Mouse (Mus musculus) frontal cortex, adult 2 months (tissue): Measurements from ENCODE around the gene Fam181a. TPM values are rescaled to one million over a fixed set of nuclear protein-coding genes. Genes with fewer than 3 reads are reported as not detected.

Source experiments
- DNase-seq, 2 experiments: peaks; one replicate each; pipeline ENCODE4 v3.0.0; 2022; ENCODE audit warnings: low spot score in 1 of 2; ENCODE audit errors: extremely low spot score in 1 of 2
- polyA plus RNA-seq: library from polyadenylated mRNA; depleted of rRNA; stranded (reverse); fragments of >200 nt; gene quantifications from 2 replicates; pipeline ENCODE4 v1.2.3, GENCODE M21; 2012; rRNA removed

Fam181a gene
- 4.6 and 7.1 TPM in 2 replicates for polyA plus RNA-seq

- DNase-seq = no peak
Measured at GRCm38 (mm10) chr12:103310744-103311267, at the start of gene Fam181a. Fam181a (plus strand) TSS chr12:103310975.

GRCm38 (mm10) chr12:103262017-103262865, 48.5 kb upstream of the Fam181a start:
- DNase-seq = no peak

- no peak for DNase-seq
Measured at GRCm38 (mm10) chr12:103266605-103267004, 44.2 kb upstream of the Fam181a start.

GRCm38 (mm10) chr12:103272176-103272575, 38.6 kb upstream of the Fam181a start:
- DNase-seq = peak in 1 of 2 experiments; percentile 46

GRCm38 (mm10) chr12:103273051-103273450, 37.7 kb upstream of the Fam181a start:
- DNase-seq = peak in 1 of 2 experiments; percentile 28

- no peak for DNase-seq
Measured at GRCm38 (mm10) chr12:103273732-103274131, 37.0 kb upstream of the Fam181a start.

- DNase-seq = peak; percentile 31 to 61
Measured at GRCm38 (mm10) chr12:103276422-103276821, 34.4 kb upstream of the Fam181a start.

- DNase-seq = no peak
Measured at GRCm38 (mm10) chr12:103281491-103281890, 29.3 kb upstream of the Fam181a start.

GRCm38 (mm10) chr12:103281912-103282311, 28.9 kb upstream of the Fam181a start:
- no peak for DNase-seq

GRCm38 (mm10) chr12:103282936-103283335, 27.8 kb upstream of the Fam181a start:
- no peak for DNase-seq

- DNase-seq = no peak
Measured at GRCm38 (mm10) chr12:103283411-103283810, 27.4 kb upstream of the Fam181a start.

- DNase-seq = no peak
Measured at GRCm38 (mm10) chr12:103287276-103287675, 23.5 kb upstream of the Fam181a start.

- no peak for DNase-seq
Measured at GRCm38 (mm10) chr12:103292366-103292765, 18.4 kb upstream of the Fam181a start.

- no peak for DNase-seq
Measured at GRCm38 (mm10) chr12:103296292-103296691, 14.5 kb upstream of the Fam181a start.

GRCm38 (mm10) chr12:103300493-103300892, 10.3 kb upstream of the Fam181a start:
- DNase-seq = no peak

- DNase-seq = peak in 1 of 2 experiments; percentile 89
Measured at GRCm38 (mm10) chr12:103301645-103302044, 9.1 kb upstream of the Fam181a start.

- DNase-seq = no peak
Measured at GRCm38 (mm10) chr12:103302960-103303359, 7.8 kb upstream of the Fam181a start.

- DNase-seq = peak in 1 of 2 experiments; percentile 70
Measured at GRCm38 (mm10) chr12:103306224-103306623, 4.6 kb upstream of the Fam181a start.

- peak in 1 of 2 experiments; percentile 60 for DNase-seq
Measured at GRCm38 (mm10) chr12:103306720-103307119, 4.1 kb upstream of the Fam181a start.

- DNase-seq = no peak
Measured at GRCm38 (mm10) chr12:103311921-103312320, 1.1 kb downstream of the Fam181a start.

- DNase-seq = no peak
Measured at GRCm38 (mm10) chr12:103313274-103313673, 2.5 kb downstream of the Fam181a start.
